Mouse (Mus musculus) lung, adult 2 months (tissue): ENCODE results near the gene Klrb1a.

Experiments used
- CTCF ChIP-seq: fragments of 200-500 bp; IDR thresholded peaks from 2 replicates; pipeline ENCODE4 v1.5.1; 2011; ENCODE audit warnings: mild to moderate bottlenecking, low read length, control low read depth; ENCODE audit not compliant: insufficient read depth
- POLR2A ChIP-seq: fragments of 200-500 bp; IDR thresholded peaks from 2 replicates; pipeline ENCODE4 v1.6.1; 2011; ENCODE audit warnings: low read depth, mild to moderate bottlenecking, control low read depth, low read length, borderline replicate concordance; ENCODE audit errors: extremely low read depth

- TF ChIP-seq CTCF, result peak; percentile 26; the same call in 1 of the 2 replicates
- no peak for TF ChIP-seq POLR2A
Observed at GRCm38 (mm10) chr6:128604512-128604911, 18.8 kb downstream of the Klrb1a start.
